Mouse (Mus musculus): ENCODE measurements around the gene Tpk1. TPM values are rescaled to one million over a fixed set of nuclear protein-coding genes. Genes with fewer than 3 reads are reported as not detected.

Gene Tpk1
- polyA plus RNA-seq, 1 experiment from 2014 or later, result 8.9 TPM

- 81% methylated on average over 10 of the region's 10 CpGs for WGBS
- H3K27me3 ChIP-seq, result no peaks in the 10 kb centered on the region
Measured at GRCm38 (mm10) chr6:43468821-43469594, 197.1 kb downstream of the Tpk1 start.

GRCm38 (mm10) chr6:43462849-43463369, 203.2 kb downstream of the Tpk1 start:
- Histone ChIP-seq H3K4me1 (no peaks in the 10 kb centered on the region), H3K4me3 (replicated peaks) (no peak overlapping the region), H3K9me3 (replicated peaks) (no peaks in the 10 kb centered on the region), H3K27ac (replicated peaks) (no peak overlapping the region), H3K9ac (no peak overlapping the region), H3K36me3 (no peaks in the 10 kb centered on the region), H3K27me3 (no peaks in the 10 kb centered on the region), H3K4me2 (replicated peaks) (no peak overlapping the region)
- 72% methylated on average over 2 of the region's 2 CpGs for WGBS
- no peak for ATAC-seq (ENCODE audit: insufficient number of reproducible peaks, low FRiP score, low TSS enrichment, low read depth)

More at GRCm38 (mm10) chr6:43468821-43469594, 197.1 kb downstream of the Tpk1 start:
- no peak overlapping the region for H3K27ac ChIP-seq (replicated peaks)
- no peaks in the 10 kb centered on the region for H3K4me1 ChIP-seq
- H3K9me3 ChIP-seq (replicated peaks), result no peaks in the 10 kb centered on the region
- H3K4me2 ChIP-seq (replicated peaks), result no peak overlapping the region
- no peak for ATAC-seq (ENCODE audit: insufficient number of reproducible peaks, low FRiP score, low TSS enrichment, low read depth)
- H3K9ac ChIP-seq, result no peak overlapping the region
- H3K4me3 ChIP-seq (replicated peaks), result no peak overlapping the region
- H3K36me3 ChIP-seq, result no peaks in the 10 kb centered on the region

GRCm38 (mm10) chr6:43462189-43462848, 203.8 kb downstream of the Tpk1 start:
- no peak for ATAC-seq (ENCODE audit: insufficient number of reproducible peaks, low FRiP score, low TSS enrichment, low read depth)
- no peaks in the 10 kb centered on the region for H3K4me1 ChIP-seq
- H3K4me3 ChIP-seq (replicated peaks), result no peak overlapping the region
- H3K9ac ChIP-seq, result no peak overlapping the region
- no peak overlapping the region for H3K4me2 ChIP-seq (replicated peaks)
- H3K27ac ChIP-seq (replicated peaks), result no peak overlapping the region
- H3K36me3 ChIP-seq, result no peaks in the 10 kb centered on the region
- no peaks in the 10 kb centered on the region for H3K9me3 ChIP-seq (replicated peaks)
- H3K27me3 ChIP-seq, result no peaks in the 10 kb centered on the region
- 85% methylated on average over 2 of the region's 2 CpGs for WGBS

GRCm38 (mm10) chr6:43459082-43459481, 207.0 kb downstream of the Tpk1 start:
- no peaks in the 10 kb centered on the region for H3K36me3 ChIP-seq
- WGBS, result 46% methylated on average over 2 of the region's 2 CpGs
- ATAC-seq (ENCODE audit: insufficient number of reproducible peaks, low FRiP score, low TSS enrichment, low read depth), result no peak
- no peaks in the 10 kb centered on the region for H3K4me1 ChIP-seq
- H3K27ac ChIP-seq (replicated peaks), result no peak overlapping the region
- no peak overlapping the region for H3K4me2 ChIP-seq (replicated peaks)
- no peaks in the 10 kb centered on the region for H3K9me3 ChIP-seq (replicated peaks)
- no peak overlapping the region for H3K4me3 ChIP-seq (replicated peaks)
- no peak overlapping the region for H3K9ac ChIP-seq
- no peaks in the 10 kb centered on the region for H3K27me3 ChIP-seq

GRCm38 (mm10) chr6:43457989-43458388, 208.1 kb downstream of the Tpk1 start:
- no peak for ATAC-seq (ENCODE audit: insufficient number of reproducible peaks, low FRiP score, low TSS enrichment, low read depth)
- Histone ChIP-seq H3K9ac (no peak overlapping the region), H3K4me1 (no peaks in the 10 kb centered on the region), H3K27ac (replicated peaks) (no peak overlapping the region), H3K27me3 (no peaks in the 10 kb centered on the region), H3K4me2 (replicated peaks) (no peak overlapping the region), H3K36me3 (no peaks in the 10 kb centered on the region), H3K4me3 (replicated peaks) (no peak overlapping the region), H3K9me3 (replicated peaks) (no peaks in the 10 kb centered on the region)
- 64% methylated on average over 2 of the region's 2 CpGs for WGBS

- Histone ChIP-seq H3K9me3 (replicated peaks) (no peaks in the 10 kb centered on the region), H3K4me3 (replicated peaks) (no peak overlapping the region), H3K27me3 (no peaks in the 10 kb centered on the region), H3K27ac (replicated peaks) (no peak overlapping the region), H3K4me2 (replicated peaks) (no peak overlapping the region), H3K9ac (no peak overlapping the region), H3K4me1 (no peaks in the 10 kb centered on the region), H3K36me3 (no peaks in the 10 kb centered on the region)
- 49% methylated on average over 2 of the region's 2 CpGs for WGBS
- ATAC-seq (ENCODE audit: insufficient number of reproducible peaks, low FRiP score, low TSS enrichment, low read depth), result no peak
Measured at GRCm38 (mm10) chr6:43449498-43449897, 216.6 kb downstream of the Tpk1 start.

- Histone ChIP-seq H3K4me1 (no peaks in the 10 kb centered on the region), H3K27ac (replicated peaks) (no peak overlapping the region), H3K9ac (no peak overlapping the region), H3K4me3 (replicated peaks) (no peak overlapping the region), H3K27me3 (no peaks in the 10 kb centered on the region), H3K9me3 (replicated peaks) (no peaks in the 10 kb centered on the region), H3K4me2 (replicated peaks) (no peak overlapping the region), H3K36me3 (no peaks in the 10 kb centered on the region)
- WGBS, result 88% methylated on average over 2 of the region's 2 CpGs
- ATAC-seq (ENCODE audit: insufficient number of reproducible peaks, low FRiP score, low TSS enrichment, low read depth), result no peak
Measured at GRCm38 (mm10) chr6:43445856-43446255, 220.2 kb downstream of the Tpk1 start.

- ATAC-seq (ENCODE audit: insufficient number of reproducible peaks, low FRiP score, low TSS enrichment, low read depth), result no peak
- Histone ChIP-seq H3K36me3 (no peaks in the 10 kb centered on the region), H3K4me1 (no peaks in the 10 kb centered on the region), H3K27ac (replicated peaks) (no peak overlapping the region), H3K4me3 (replicated peaks) (no peak overlapping the region), H3K9ac (no peak overlapping the region), H3K9me3 (replicated peaks) (no peaks in the 10 kb centered on the region), H3K4me2 (replicated peaks) (no peak overlapping the region), H3K27me3 (no peaks in the 10 kb centered on the region)
- WGBS, result 83% methylated on average over 3 of the region's 3 CpGs
Measured at GRCm38 (mm10) chr6:43442191-43442590, 223.9 kb downstream of the Tpk1 start.

GRCm38 (mm10) chr6:43435987-43436541, 230.0 kb downstream of the Tpk1 start:
- H3K27ac ChIP-seq (replicated peaks), result no peak overlapping the region
- no peaks in the 10 kb centered on the region for H3K36me3 ChIP-seq
- no peaks in the 10 kb centered on the region for H3K9me3 ChIP-seq (replicated peaks)
- ATAC-seq (ENCODE audit: insufficient number of reproducible peaks, low FRiP score, low TSS enrichment, low read depth), result no peak
- no peak overlapping the region for H3K9ac ChIP-seq
- no peaks in the 10 kb centered on the region for H3K4me1 ChIP-seq
- 57% methylated on average over 2 of the region's 2 CpGs for WGBS
- H3K27me3 ChIP-seq, result no peaks in the 10 kb centered on the region
- H3K4me2 ChIP-seq (replicated peaks), result no peak overlapping the region
- no peak overlapping the region for H3K4me3 ChIP-seq (replicated peaks)

GRCm38 (mm10) chr6:43434365-43434764, 231.7 kb downstream of the Tpk1 start:
- WGBS, result 78% methylated on average over 1 of the region's 1 CpGs
- H3K9me3 ChIP-seq (replicated peaks), result no peaks in the 10 kb centered on the region
- H3K4me3 ChIP-seq (replicated peaks), result no peak overlapping the region
- no peaks in the 10 kb centered on the region for H3K36me3 ChIP-seq
- no peak for ATAC-seq (ENCODE audit: insufficient number of reproducible peaks, low FRiP score, low TSS enrichment, low read depth)
- H3K9ac ChIP-seq, result no peak overlapping the region
- no peak overlapping the region for H3K4me2 ChIP-seq (replicated peaks)
- H3K27ac ChIP-seq (replicated peaks), result no peak overlapping the region
- no peaks in the 10 kb centered on the region for H3K4me1 ChIP-seq
- no peaks in the 10 kb centered on the region for H3K27me3 ChIP-seq

GRCm38 (mm10) chr6:43424978-43425377, 241.1 kb downstream of the Tpk1 start:
- Histone ChIP-seq H3K9ac (no peak overlapping the region), H3K36me3 (no peaks in the 10 kb centered on the region), H3K27me3 (no peaks in the 10 kb centered on the region), H3K4me2 (replicated peaks) (no peak overlapping the region), H3K4me3 (replicated peaks) (no peak overlapping the region), H3K9me3 (replicated peaks) (no peaks in the 10 kb centered on the region), H3K4me1 (no peaks in the 10 kb centered on the region), H3K27ac (replicated peaks) (no peak overlapping the region)
- no peak for ATAC-seq (ENCODE audit: insufficient number of reproducible peaks, low FRiP score, low TSS enrichment, low read depth)
- WGBS, result 39% methylated on average over 4 of the region's 4 CpGs

Data from embryonic facial prominence, embryonic 15.5 days (tissue).